Mouse (Mus musculus) hindbrain, embryonic 15.5 days (tissue): ENCODE results near the gene Strap. TPM values are rescaled to one million over a fixed set of nuclear protein-coding genes. Genes with fewer than 3 reads are reported as not detected.
A peak's percentile ranks its signal among the peaks of the same experiment; 100 is the strongest.

Experiments
- ATAC-seq: fragments of 200-750 bp; cut with Nextera tagmentation; 2 replicates; pipeline ENCODE4 v1.8.0; 2017; ENCODE audit warnings: low read depth, moderate number of reproducible peaks, moderate TSS enrichment; ENCODE audit not compliant: low FRiP score
- H3K27ac ChIP-seq: fragments of 300-500 bp; sonication (generic); replicated peaks from 2 replicates; pipeline ENCODE4 v1.5.1; 2015; ENCODE audit warnings: mild to moderate bottlenecking, inconsistent platforms
- H3K27me3 ChIP-seq: fragments of 300-500 bp; sonication (generic); 2 replicates; pipeline ENCODE4 v1.6.1; 2015; ENCODE audit warnings: control low read depth, inconsistent platforms
- H3K36me3 ChIP-seq: fragments of 300-500 bp; sonication (generic); 2 replicates; pipeline ENCODE4 v1.6.1; 2015; ENCODE audit warnings: control low read depth, inconsistent platforms
- H3K4me1 ChIP-seq: fragments of 300-500 bp; sonication (generic); replicated peaks from 2 replicates; pipeline ENCODE4 v1.6.1; 2015; ENCODE audit warnings: control low read depth, inconsistent platforms
- H3K4me2 ChIP-seq: fragments of 300-500 bp; sonication (generic); 2 replicates; pipeline ENCODE4 v1.6.1; 2015; ENCODE audit warnings: moderate library complexity, mild to moderate bottlenecking, inconsistent platforms
- H3K4me3 ChIP-seq: fragments of 300-500 bp; sonication (generic); 2 replicates; pipeline ENCODE4 v1.5.1; 2015; ENCODE audit warnings: mild to moderate bottlenecking, inconsistent platforms
- H3K9ac ChIP-seq: fragments of 300-500 bp; sonication (generic); 2 replicates; pipeline ENCODE4 v1.6.1; 2015; ENCODE audit warnings: inconsistent platforms
- H3K9me3 ChIP-seq: fragments of 300-500 bp; sonication (generic); 2 replicates; pipeline ENCODE4 v1.6.1; 2016; ENCODE audit warnings: control low read depth, inconsistent platforms
- WGBS: fragments of 180-500 bp; shearing (Covaris S2); methylation state at CpG from one replicate; pipeline ENCODE4 v1.1.7; 2015; 5-methylcytosine and 5-hydroxymethylcytosine counted together
- polyA plus RNA-seq: library from polyadenylated mRNA; unstranded; fragments of >200 nt; fragmentation: Nextera tagmentation; extraction: Ambion mirVana; gene quantifications from 2 replicates; pipeline ENCODE4 v1.2.1, GENCODE M21; 2015

Gene Strap
- polyA plus RNA-seq, 1 experiment from 2014 or later: 156 TPM

GRCm38 (mm10) chr6:137764572-137765210 is 29.8 kb downstream of the Strap start:
- H3K4me1 ChIP-seq: no peaks in the 10 kb centered on the region
- no peak overlapping the region for H3K4me2 ChIP-seq
- no peak for ATAC-seq
- no peaks in the 10 kb centered on the region for H3K9me3 ChIP-seq
- H3K27ac ChIP-seq: no peak overlapping the region
- H3K27me3 ChIP-seq: no peaks in the 10 kb centered on the region
- H3K9ac ChIP-seq: no peak overlapping the region
- WGBS: 43% methylated on average over 3 of the region's 3 CpGs
- no peaks in the 10 kb centered on the region for H3K36me3 ChIP-seq
- H3K4me3 ChIP-seq: no peak overlapping the region

GRCm38 (mm10) chr6:137766177-137766576 is 31.3 kb downstream of the Strap start:
- no peak overlapping the region for H3K9ac ChIP-seq
- no peak overlapping the region for H3K4me2 ChIP-seq
- no peaks in the 10 kb centered on the region for H3K4me1 ChIP-seq
- H3K36me3 ChIP-seq: no peaks in the 10 kb centered on the region
- no peak overlapping the region for H3K27ac ChIP-seq
- no peaks in the 10 kb centered on the region for H3K27me3 ChIP-seq
- H3K9me3 ChIP-seq: no peaks in the 10 kb centered on the region
- ATAC-seq: no peak
- no peak overlapping the region for H3K4me3 ChIP-seq

GRCm38 (mm10) chr6:137771621-137772250 is 36.9 kb downstream of the Strap start:
- Histone ChIP-seq H3K4me1 (no peaks in the 10 kb centered on the region), H3K27ac (no peak overlapping the region), H3K4me3 (no peak overlapping the region), H3K9me3 (no peaks in the 10 kb centered on the region), H3K36me3 (no peaks in the 10 kb centered on the region), H3K4me2 (no peak overlapping the region), H3K9ac (no peak overlapping the region), H3K27me3 (no peaks in the 10 kb centered on the region)
- no peak for ATAC-seq
- WGBS: 70% methylated on average over 3 of the region's 3 CpGs

GRCm38 (mm10) chr6:137772918-137773636 is 38.2 kb downstream of the Strap start:
- H3K9me3 ChIP-seq: no peaks in the 10 kb centered on the region
- H3K4me2 ChIP-seq: no peak overlapping the region
- H3K27me3 ChIP-seq: no peaks in the 10 kb centered on the region
- H3K27ac ChIP-seq: no peak overlapping the region
- H3K4me1 ChIP-seq: no peaks in the 10 kb centered on the region
- no peak overlapping the region for H3K4me3 ChIP-seq
- no peaks in the 10 kb centered on the region for H3K36me3 ChIP-seq
- no peak for ATAC-seq
- H3K9ac ChIP-seq: no peak overlapping the region
- WGBS: 94% methylated on average over 8 of the region's 8 CpGs

- H3K9me3 ChIP-seq: no peaks in the 10 kb centered on the region
- H3K27me3 ChIP-seq: no peaks in the 10 kb centered on the region
- WGBS: 90% methylated on average over 6 of the region's 6 CpGs
- no peak overlapping the region for H3K4me3 ChIP-seq
- no peak overlapping the region for H3K9ac ChIP-seq
- ATAC-seq: no peak
- no peak overlapping the region for H3K4me2 ChIP-seq
- no peaks in the 10 kb centered on the region for H3K4me1 ChIP-seq
- H3K36me3 ChIP-seq: no peaks in the 10 kb centered on the region
- no peak overlapping the region for H3K27ac ChIP-seq
Measured at GRCm38 (mm10) chr6:137773637-137774028, 38.8 kb downstream of the Strap start.

- Histone ChIP-seq H3K9me3 (no peaks in the 10 kb centered on the region), H3K27ac (no peak overlapping the region), H3K4me2 (no peak overlapping the region), H3K36me3 (no peaks in the 10 kb centered on the region), H3K4me1 (no peaks in the 10 kb centered on the region), H3K27me3 (no peaks in the 10 kb centered on the region), H3K9ac (no peak overlapping the region), H3K4me3 (no peak overlapping the region)
- WGBS: 86% methylated on average over 13 of the region's 13 CpGs
- no peak for ATAC-seq
Measured at GRCm38 (mm10) chr6:137774166-137774565, 39.3 kb downstream of the Strap start.

GRCm38 (mm10) chr6:137775159-137775558 is 40.3 kb downstream of the Strap start:
- 91% methylated on average over 8 of the region's 8 CpGs for WGBS
- H3K4me2 ChIP-seq: no peak overlapping the region
- H3K4me3 ChIP-seq: no peak overlapping the region
- no peaks in the 10 kb centered on the region for H3K27me3 ChIP-seq
- no peak overlapping the region for H3K27ac ChIP-seq
- no peaks in the 10 kb centered on the region for H3K36me3 ChIP-seq
- no peaks in the 10 kb centered on the region for H3K4me1 ChIP-seq
- H3K9ac ChIP-seq: no peak overlapping the region
- ATAC-seq: no peak
- no peaks in the 10 kb centered on the region for H3K9me3 ChIP-seq

GRCm38 (mm10) chr6:137776981-137777380 is 42.1 kb downstream of the Strap start:
- no peaks in the 10 kb centered on the region for H3K9me3 ChIP-seq
- no peaks in the 10 kb centered on the region for H3K4me1 ChIP-seq
- 93% methylated on average over 8 of the region's 8 CpGs for WGBS
- H3K4me3 ChIP-seq: no peak overlapping the region
- H3K27ac ChIP-seq: no peak overlapping the region
- H3K4me2 ChIP-seq: no peak overlapping the region
- no peaks in the 10 kb centered on the region for H3K36me3 ChIP-seq
- ATAC-seq: no peak
- H3K27me3 ChIP-seq: no peaks in the 10 kb centered on the region
- H3K9ac ChIP-seq: no peak overlapping the region

- WGBS: 93% methylated on average over 7 of the region's 7 CpGs
- Histone ChIP-seq H3K4me3 (no peak overlapping the region), H3K36me3 (no peaks in the 10 kb centered on the region), H3K4me1 (no peaks in the 10 kb centered on the region), H3K9ac (no peak overlapping the region), H3K27me3 (no peaks in the 10 kb centered on the region), H3K27ac (no peak overlapping the region), H3K4me2 (no peak overlapping the region), H3K9me3 (no peaks in the 10 kb centered on the region)
- ATAC-seq: no peak
Measured at GRCm38 (mm10) chr6:137783899-137784637, 49.2 kb downstream of the Strap start.

- no peaks in the 10 kb centered on the region for H3K27me3 ChIP-seq
- ATAC-seq: no peak
- WGBS: 75% methylated on average over 9 of the region's 9 CpGs
- no peak overlapping the region for H3K27ac ChIP-seq
- H3K36me3 ChIP-seq: no peaks in the 10 kb centered on the region
- H3K4me2 ChIP-seq: no peak overlapping the region
- no peaks in the 10 kb centered on the region for H3K9me3 ChIP-seq
- H3K4me3 ChIP-seq: no peak overlapping the region
- H3K4me1 ChIP-seq: no peaks in the 10 kb centered on the region
- H3K9ac ChIP-seq: no peak overlapping the region
Measured at GRCm38 (mm10) chr6:137788976-137789590, 54.2 kb downstream of the Strap start.

- H3K9ac ChIP-seq: no peak overlapping the region
- H3K4me2 ChIP-seq: no peak overlapping the region
- no peaks in the 10 kb centered on the region for H3K36me3 ChIP-seq
- peak; percentile 23; the same call in 1 of the 2 replicates for ATAC-seq
- H3K4me1 ChIP-seq: no peaks in the 10 kb centered on the region
- H3K27me3 ChIP-seq: no peaks in the 10 kb centered on the region
- no peaks in the 10 kb centered on the region for H3K9me3 ChIP-seq
- H3K4me3 ChIP-seq: no peak overlapping the region
- no peak overlapping the region for H3K27ac ChIP-seq
- 77% methylated on average over 2 of the region's 2 CpGs for WGBS
Measured at GRCm38 (mm10) chr6:137789658-137790057, 54.8 kb downstream of the Strap start.
